Mouse (Mus musculus) hindbrain, postnatal 0 days (tissue): Measurements from ENCODE around the gene Ccdc188. TPM values are rescaled to one million over a fixed set of nuclear protein-coding genes. Genes with fewer than 3 reads are reported as not detected.
"Not testable (repeated sequence)": the region's sequence is repeated elsewhere in the genome, so short reads cannot be mapped to it uniquely, and the experiment has no call there.

Source experiments
- ATAC-seq: fragments of 200-750 bp; cut with Nextera tagmentation; 2 replicates; pipeline ENCODE4 v1.8.0; 2017; ENCODE audit warnings: mild to moderate bottlenecking, moderate TSS enrichment, moderate library complexity
- DNase-seq: peaks from one replicate; pipeline ENCODE4 v3.0.0-alpha.2; 2015; ENCODE audit warnings: low spot score
- H3K27ac ChIP-seq: fragments of 300-500 bp; sonication (generic); 2 replicates; pipeline ENCODE4 v1.5.1; 2014; ENCODE audit warnings: mild to moderate bottlenecking
- H3K27me3 ChIP-seq: fragments of 300-500 bp; sonication (generic); 2 replicates; pipeline ENCODE4 v1.6.1; 2014; ENCODE audit warnings: low read length, mixed read lengths; ENCODE audit not compliant: insufficient read depth
- H3K36me3 ChIP-seq: fragments of 300-500 bp; sonication (generic); 2 replicates; pipeline ENCODE4 v1.6.1; 2014; ENCODE audit warnings: low read length, mixed read lengths; ENCODE audit not compliant: insufficient read depth
- H3K4me1 ChIP-seq: fragments of 300-500 bp; sonication (generic); 2 replicates; pipeline ENCODE4 v1.6.1; 2014; ENCODE audit warnings: antibody characterized with exemption, low read length, mixed read lengths; ENCODE audit not compliant: insufficient read depth
- H3K4me2 ChIP-seq: fragments of 300-500 bp; sonication (generic); 2 replicates; pipeline ENCODE4 v1.6.1; 2014; ENCODE audit warnings: low read depth, mild to moderate bottlenecking, low read length, moderate library complexity, mixed read lengths
- H3K4me3 ChIP-seq: fragments of 300-500 bp; sonication (generic); 2 replicates; pipeline ENCODE4 v1.5.1; 2014; ENCODE audit warnings: low read length
- H3K9ac ChIP-seq: fragments of 300-500 bp; sonication (generic); replicated peaks from 2 replicates; pipeline ENCODE4 v1.6.1; 2014; ENCODE audit warnings: mild to moderate bottlenecking, low read length, moderate library complexity, mixed read lengths
- H3K9me3 ChIP-seq: fragments of 300-500 bp; sonication (generic); 2 replicates; pipeline ENCODE4 v1.6.1; 2016; ENCODE audit warnings: low read length, mixed read lengths
- CTCF ChIP-seq: IDR thresholded peaks from 2 replicates; pipeline ENCODE4 v1.5.1; 2016; ENCODE audit warnings: antibody characterized with exemption, control low read depth, low read depth
- WGBS: fragments of 180-500 bp; shearing (Covaris S2); extraction: QIAGEN DNeasy Blood & Tissue Kit; methylation state at CpG from one replicate; pipeline ENCODE4 v1.1.7; 2014; 5-methylcytosine and 5-hydroxymethylcytosine counted together
- polyA plus RNA-seq: library from polyadenylated mRNA; unstranded; fragments of >200 nt; fragmentation: Nextera tagmentation; extraction: Ambion mirVana; gene quantifications from 2 replicates; pipeline ENCODE4 v1.2.1, GENCODE M21; 2015
- total RNA-seq: library from RNA; depleted of rRNA; stranded (reverse); fragments of >200 nt; gene quantifications from 2 replicates; pipeline ENCODE4 v1.2.3, GENCODE M21; 2014

Ccdc188 gene
- total and polyA plus RNA-seq, 2 experiments from 2014 or later: not detected

DNA sequence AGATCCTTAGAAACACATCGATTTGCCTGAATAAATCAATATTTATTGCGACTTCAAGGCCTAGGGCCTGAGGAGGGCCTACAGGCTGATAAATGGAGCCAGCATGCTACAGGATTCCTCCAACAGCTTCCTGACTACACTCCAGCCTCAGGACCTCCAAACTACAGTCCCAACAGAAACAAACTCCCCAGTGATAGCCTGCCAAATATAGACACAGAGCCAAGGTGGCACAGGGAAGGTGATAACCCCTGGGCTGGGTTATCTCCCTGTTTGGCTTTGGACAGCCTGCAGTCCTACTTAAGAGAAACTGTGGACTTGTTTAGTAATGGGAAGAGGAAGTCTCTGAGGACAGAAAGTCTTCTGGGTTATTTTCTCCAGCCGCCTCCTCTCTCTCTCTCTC lies 30.5 kb upstream of the Ccdc188 start:
- Histone ChIP-seq H3K9ac (no peak overlapping the region), H3K27me3 (no peaks in the 10 kb centered on the region), H3K36me3 (no peaks in the 10 kb centered on the region), H3K27ac (no peak overlapping the region), H3K4me3 (no peak overlapping the region), H3K4me2 (no peak overlapping the region), H3K4me1 (no peaks in the 10 kb centered on the region), H3K9me3 (no peaks in the 10 kb centered on the region)
- ATAC-seq (no peak), DNase-seq (no peak)
- TF ChIP-seq CTCF: no peak
- 95% methylated on average over 3 of the region's 3 CpGs for WGBS

DNA sequence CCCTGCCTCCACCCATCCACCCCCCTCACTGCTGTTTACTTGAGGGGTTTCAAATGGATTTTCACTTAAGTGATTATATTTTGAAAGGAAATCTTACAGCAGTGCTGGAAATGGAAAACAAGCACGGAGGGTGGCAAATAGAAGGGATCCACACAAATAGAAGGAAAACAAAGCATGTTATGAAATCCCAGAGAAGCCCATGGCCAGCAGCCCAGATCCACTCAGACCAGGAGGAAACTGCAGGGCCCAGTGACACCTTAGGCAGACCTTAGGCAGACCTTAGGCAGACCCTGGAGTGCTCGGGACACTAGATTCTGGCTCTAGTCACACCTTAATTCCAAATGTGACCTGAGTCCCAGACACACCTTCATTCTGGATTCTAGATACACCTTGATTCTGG lies 26.7 kb upstream of the Ccdc188 start:
- ATAC-seq: no peak
- no peak for TF ChIP-seq CTCF
- Histone ChIP-seq H3K9me3 (no peaks in the 10 kb centered on the region), H3K4me2 (no peak overlapping the region), H3K36me3 (no peaks in the 10 kb centered on the region), H3K9ac (no peak overlapping the region), H3K27me3 (no peaks in the 10 kb centered on the region), H3K4me1 (peaks cover 7% of the 10 kb centered on the region), H3K27ac (no peak overlapping the region), H3K4me3 (no peak overlapping the region)
- no peak for DNase-seq
- 66% methylated on average over 2 of the region's 2 CpGs for WGBS

DNA sequence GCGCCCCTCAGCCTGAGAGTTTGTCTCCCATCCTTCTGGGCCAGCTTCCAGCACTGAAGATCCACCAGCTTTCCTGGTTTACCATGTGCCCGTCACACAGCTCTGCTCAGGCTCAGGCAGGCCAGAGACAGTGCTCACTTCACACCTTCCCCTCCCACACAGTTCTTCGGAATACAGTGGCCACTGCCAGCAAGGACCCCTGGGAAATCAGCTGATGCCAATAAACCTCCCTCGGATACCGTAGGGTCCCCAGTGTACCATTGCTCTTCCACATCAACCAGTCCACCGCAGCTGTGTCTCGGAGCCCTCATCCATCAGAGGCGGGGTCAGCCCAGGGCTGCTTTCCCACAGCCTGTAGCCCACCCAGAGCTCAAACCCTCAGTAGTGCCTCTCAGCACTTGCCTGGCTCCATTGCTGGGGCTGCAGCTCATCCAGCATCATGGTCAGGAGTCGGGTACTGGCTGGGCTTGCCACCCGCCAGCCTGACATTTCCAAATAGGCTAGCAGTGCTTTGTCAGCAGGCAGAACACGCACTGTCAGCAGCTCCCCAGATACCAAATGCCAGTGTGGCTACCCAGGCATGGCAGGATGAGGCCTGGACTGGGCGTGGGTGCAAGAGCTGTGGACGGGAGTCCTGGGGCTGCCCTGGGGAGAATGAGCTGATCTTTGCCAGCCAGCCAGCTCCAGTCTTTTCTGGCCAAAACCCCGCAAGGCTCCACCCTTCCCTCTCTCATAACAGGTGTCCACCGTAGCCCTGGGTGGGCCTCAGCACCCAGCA lies 23.3 kb upstream of the Ccdc188 start:
- no peaks in the 10 kb centered on the region for H3K27me3 ChIP-seq
- peaks cover 7% of the 10 kb centered on the region for H3K4me1 ChIP-seq
- no peak overlapping the region for H3K9ac ChIP-seq
- DNase-seq: peak; percentile 45
- WGBS: 35% methylated on average over 15 of the region's 15 CpGs
- no peaks in the 10 kb centered on the region for H3K36me3 ChIP-seq
- ATAC-seq: peak; percentile 63
- TF ChIP-seq CTCF: no peak
- no peak overlapping the region for H3K27ac ChIP-seq
- no peaks in the 10 kb centered on the region for H3K9me3 ChIP-seq
- H3K4me3 ChIP-seq: no peak overlapping the region
- H3K4me2 ChIP-seq: no peak overlapping the region

DNA sequence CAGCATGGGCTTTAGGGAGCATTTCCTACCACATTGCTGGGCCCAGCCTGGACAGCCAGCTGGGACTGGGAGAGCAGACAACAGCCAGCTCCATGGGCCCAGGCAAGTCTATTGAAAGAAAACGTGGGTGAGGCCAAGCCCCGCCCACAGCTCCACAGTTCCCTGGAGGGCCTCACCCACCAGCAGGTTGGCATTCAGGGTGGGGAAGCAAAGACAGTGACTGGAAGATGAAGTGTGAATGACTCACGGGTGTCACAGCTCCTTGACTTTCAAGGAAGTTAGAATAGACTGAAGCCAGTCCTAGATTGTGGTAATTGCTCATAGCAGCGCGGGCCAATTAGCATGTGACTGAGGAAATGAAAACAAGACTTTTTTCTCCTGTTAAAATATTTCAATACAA lies 22.6 kb upstream of the Ccdc188 start:
- no peak for TF ChIP-seq CTCF
- Histone ChIP-seq H3K9ac (no peak overlapping the region), H3K36me3 (no peaks in the 10 kb centered on the region), H3K4me3 (no peak overlapping the region), H3K4me2 (no peak overlapping the region), H3K9me3 (no peaks in the 10 kb centered on the region), H3K27me3 (no peaks in the 10 kb centered on the region), H3K27ac (no peak overlapping the region), H3K4me1 (peaks cover 7% of the 10 kb centered on the region)
- DNase-seq (no peak), ATAC-seq (no peak)
- 44% methylated on average over 5 of the region's 5 CpGs for WGBS

DNA sequence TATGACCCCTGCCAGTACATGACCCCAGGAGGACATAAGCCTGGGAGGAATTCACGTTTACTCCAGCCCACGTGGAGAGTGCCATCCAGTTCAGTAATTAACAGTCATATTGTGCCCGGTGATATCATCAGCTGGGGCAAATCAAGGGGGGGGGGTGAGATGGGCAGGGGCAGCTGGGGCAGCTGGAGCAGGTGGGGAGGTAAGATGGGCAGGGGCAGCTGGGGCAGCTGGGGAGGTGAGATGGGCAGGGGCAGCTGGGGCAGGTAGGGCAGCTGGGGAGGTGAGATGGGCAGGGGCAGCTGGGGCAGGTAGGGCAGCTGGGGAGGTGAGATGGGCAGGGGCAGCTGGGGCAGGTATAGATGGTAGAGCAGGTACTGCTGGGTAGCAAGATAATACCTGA lies 22.1 kb upstream of the Ccdc188 start:
- not testable (repeated sequence) for H3K9me3 ChIP-seq, DNase-seq, H3K36me3 ChIP-seq, H3K9ac ChIP-seq, H3K4me1 ChIP-seq, H3K27me3 ChIP-seq, H3K4me2 ChIP-seq, H3K27ac ChIP-seq, H3K4me3 ChIP-seq, ATAC-seq
- WGBS: 33% methylated on average over 3 of the region's 3 CpGs

DNA sequence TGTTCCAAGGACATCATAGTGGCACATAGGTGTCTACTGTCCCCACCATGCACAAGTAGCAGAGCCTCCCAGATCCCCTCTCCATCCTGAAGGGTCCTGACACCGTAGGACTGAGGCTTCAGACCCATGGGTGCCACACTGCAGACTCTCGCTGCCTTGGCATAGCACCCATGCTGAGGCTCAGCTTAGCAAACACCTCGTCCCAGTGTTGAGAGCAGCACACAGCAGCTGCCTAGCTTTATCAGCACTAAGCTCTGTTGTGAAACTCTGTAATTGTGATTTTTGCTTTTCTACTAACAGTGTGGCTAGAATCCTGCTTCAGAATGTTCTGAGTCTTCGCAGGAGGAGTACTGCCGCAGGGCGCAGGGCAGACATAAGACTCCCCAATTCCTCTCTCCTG lies 19.8 kb upstream of the Ccdc188 start:
- H3K4me3 ChIP-seq: no peak overlapping the region
- 75% methylated on average over 6 of the region's 6 CpGs for WGBS
- DNase-seq: no peak
- no peaks in the 10 kb centered on the region for H3K36me3 ChIP-seq
- peaks cover 7% of the 10 kb centered on the region for H3K4me1 ChIP-seq
- H3K9ac ChIP-seq: no peak overlapping the region
- no peaks in the 10 kb centered on the region for H3K27me3 ChIP-seq
- TF ChIP-seq CTCF: no peak
- no peak for ATAC-seq
- H3K27ac ChIP-seq: no peak overlapping the region
- H3K4me2 ChIP-seq: no peak overlapping the region
- no peaks in the 10 kb centered on the region for H3K9me3 ChIP-seq

DNA sequence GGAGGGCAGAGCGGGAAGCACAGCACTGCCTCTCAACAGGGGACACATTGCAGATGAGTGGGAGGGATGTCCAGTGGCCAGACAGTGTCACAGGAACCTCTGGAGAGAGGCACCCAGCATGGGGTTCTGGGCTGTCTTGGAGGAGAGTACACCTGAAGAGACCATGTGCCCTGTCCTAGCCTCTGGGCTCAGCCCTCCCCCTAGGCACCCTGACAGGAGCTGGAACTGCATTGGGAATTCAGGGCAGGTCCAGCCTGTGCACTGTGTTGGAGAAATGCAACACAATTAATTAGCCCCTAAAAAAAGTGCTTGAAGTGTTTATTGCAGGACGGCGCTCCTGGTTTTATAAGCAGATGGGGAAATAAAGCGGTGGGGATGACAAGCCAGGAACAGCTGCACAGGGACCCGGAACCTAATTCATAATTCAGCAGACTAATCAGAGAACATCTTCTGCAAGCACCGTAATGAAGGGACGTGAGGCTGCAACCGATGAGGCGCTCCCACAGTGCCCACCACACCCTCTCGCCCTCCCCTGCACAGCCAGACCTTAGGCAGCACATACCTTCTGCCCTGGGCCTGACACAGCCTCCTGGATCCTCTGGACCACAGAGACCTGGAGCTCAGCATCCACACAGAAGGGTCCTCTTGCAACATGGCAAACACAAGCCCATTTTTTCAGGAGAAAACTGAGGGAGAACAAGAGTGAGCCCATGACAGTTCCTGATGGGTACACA lies 19.1 kb upstream of the Ccdc188 start:
- H3K4me3 ChIP-seq: no peak overlapping the region
- H3K27me3 ChIP-seq: no peaks in the 10 kb centered on the region
- no peaks in the 10 kb centered on the region for H3K9me3 ChIP-seq
- ATAC-seq (no peak), DNase-seq (peak; percentile 32)
- no peak overlapping the region for H3K4me2 ChIP-seq
- no peak overlapping the region for H3K27ac ChIP-seq
- H3K36me3 ChIP-seq: no peaks in the 10 kb centered on the region
- no peak for TF ChIP-seq CTCF
- 52% methylated on average over 10 of the region's 10 CpGs for WGBS
- no peak overlapping the region for H3K9ac ChIP-seq
- H3K4me1 ChIP-seq: peaks cover 7% of the 10 kb centered on the region
